Mouse (Mus musculus): ENCODE measurements around the gene Pex10.

- TF ChIP-seq CTCF (IDR thresholded peaks at IDR 0.05; ENCODE audit: low read depth) (no peak), EP300 (IDR thresholded peaks at IDR 0.05; ENCODE audit: low read depth) (no peak)
These were observed 4.1 kb downstream of the Pex10 start for GRCm38 (mm10) chr4:155070921-155071320.
